Mouse (Mus musculus): ENCODE data around the gene Prl3c1.
"Not testable (repeated sequence)": the region's sequence is repeated elsewhere in the genome, so short reads cannot be mapped to it uniquely, and the experiment has no call there.

Gene Prl3c1

GRCm38 (mm10) chr13:27196359-27196758, at the start of gene Prl3c1:
Prl3c1 (plus strand) TSS chr13:27196659.
- no peak for DNase-seq (ENCODE audit: low spot score in 2 of 2)

GRCm38 (mm10) chr13:27148264-27148663, 48.2 kb upstream of the Prl3c1 start:
- no peak for DNase-seq (ENCODE audit: low spot score in 2 of 2)

GRCm38 (mm10) chr13:27156490-27156889, 40.0 kb upstream of the Prl3c1 start, which contains the start of gene Prl3d3:
Prl3d3 (plus strand) TSS chr13:27156790.
- not testable (repeated sequence) for DNase-seq (ENCODE audit: low spot score in 2 of 2)

- no peak for DNase-seq (ENCODE audit: low spot score in 2 of 2)
Observed at GRCm38 (mm10) chr13:27241547-27241946, 45.1 kb downstream of the Prl3c1 start, which contains the start of gene Prl3b1. Prl3b1 (plus strand) TSS chr13:27241847.

Measured in right cerebral cortex, postnatal 10 days (tissue).